Mouse (Mus musculus) heart, postnatal 0 days (tissue): ENCODE measurements at regions not wholly inside any gene's neighbourhood (a gene's known extent, or its start where the extent isn't known, plus 50 kb on each side); places are given as distances from the start of the nearest gene placed in this dataset.

Experiments
- CTCF ChIP-seq: IDR thresholded peaks from 2 replicates; pipeline ENCODE4 v1.5.1; 2016; ENCODE audit warnings: antibody characterized with exemption, control low read depth, low read depth
- EP300 ChIP-seq: IDR thresholded peaks from 2 replicates; pipeline ENCODE4 v1.6.1; 2016; ENCODE audit warnings: antibody characterized with exemption, low read depth

DNA sequence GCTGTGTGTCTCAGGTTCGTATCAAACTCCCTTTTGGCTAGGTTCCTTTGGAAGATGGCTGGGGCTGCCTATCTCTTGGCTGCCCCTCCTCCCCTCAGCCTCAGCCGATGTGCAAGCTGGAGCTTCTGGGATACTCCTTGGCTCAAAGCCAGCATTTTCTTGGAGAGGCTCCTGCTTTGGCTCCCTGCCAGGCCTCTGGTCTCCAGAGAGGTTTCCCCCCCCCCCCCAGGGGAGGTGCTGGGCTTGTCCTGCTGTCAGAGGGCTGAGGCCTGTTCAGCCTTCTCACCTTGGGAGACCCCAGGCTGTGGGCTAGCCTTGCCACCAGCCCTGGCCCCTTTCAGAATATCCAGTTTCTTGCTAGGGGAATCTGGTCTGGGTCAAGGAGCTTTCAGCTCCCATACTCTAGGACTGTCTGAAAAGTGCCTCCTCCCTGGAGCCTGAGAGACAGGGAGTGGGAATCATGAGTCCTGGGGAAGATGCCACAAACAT is 54.1 kb upstream of the Polg start:
- no peak for TF ChIP-seq EP300
- TF ChIP-seq CTCF = no peak
